Mouse (Mus musculus): ENCODE measurements at regions not wholly inside any gene's neighbourhood (a gene's known extent, or its start where the extent isn't known, plus 50 kb on each side); places are given as distances from the start of the nearest gene placed in this dataset.

DNA sequence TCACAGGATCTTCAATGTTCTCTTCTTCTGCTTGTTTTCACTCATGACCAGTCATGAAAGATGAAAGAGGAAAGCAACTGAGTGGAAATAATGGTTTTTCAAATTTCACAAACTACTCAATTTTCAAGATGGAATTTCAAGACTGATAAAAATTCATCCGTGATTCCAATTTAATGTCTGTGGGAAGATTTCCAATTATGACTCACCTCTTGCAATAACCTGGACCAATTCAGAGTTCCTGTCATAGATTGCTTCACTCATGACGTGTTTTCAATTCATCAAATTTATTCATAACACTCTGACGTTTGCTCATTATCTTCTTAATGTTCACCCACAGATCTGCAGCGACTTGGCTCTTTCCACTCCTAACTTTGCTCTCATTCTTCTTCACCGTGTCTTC is 829.2 kb upstream of the Mdga2 start:
- no peak overlapping the region for H3K27ac ChIP-seq (replicated peaks; ENCODE audit: low read depth, low read length)
- 87% methylated on average over 5 of the region's 5 CpGs for WGBS

GRCm38 (mm10) chr12:68045686-68046085 is 823.3 kb upstream of the Mdga2 start:
- Histone ChIP-seq H3K27ac (replicated peaks; ENCODE audit: low read depth, low read length) (no peak overlapping the region), H3K4me3 (replicated peaks; ENCODE audit: low read length) (no peak overlapping the region), H3K4me2 (replicated peaks; ENCODE audit: low read depth, low read length, severe bottlenecking) (no peak overlapping the region), H3K9me3 (ENCODE audit: control insufficient read depth, low read length) (no peaks in the 10 kb centered on the region), H3K9ac (ENCODE audit: low read depth, low read length, severe bottlenecking) (no peak overlapping the region), H3K27me3 (ENCODE audit: control insufficient read depth, insufficient read depth, low read length) (no peaks in the 10 kb centered on the region), H3K36me3 (ENCODE audit: control insufficient read depth, insufficient read depth, low read length) (no peaks in the 10 kb centered on the region), H3K4me1 (ENCODE audit: control insufficient read depth, insufficient read depth, low read length) (no peaks in the 10 kb centered on the region)
- DNase-seq (ENCODE audit: low spot score) (peak; percentile 9), ATAC-seq (ENCODE audit: low FRiP score, low read depth) (no peak)
- 75% methylated on average over 2 of the region's 2 CpGs for WGBS
- no peak for TF ChIP-seq POLR2A (IDR thresholded peaks at IDR 0.05; ENCODE audit: borderline replicate concordance, extremely low read depth, insufficient read depth, insufficient read length)

More for the DNA sequence above, 829.2 kb upstream of the Mdga2 start:
- H3K9me3 ChIP-seq (ENCODE audit: control insufficient read depth, low read length), result no peaks in the 10 kb centered on the region
- DNase-seq (ENCODE audit: low spot score), result no peak
- no peaks in the 10 kb centered on the region for H3K36me3 ChIP-seq (ENCODE audit: control insufficient read depth, insufficient read depth, low read length)
- H3K4me1 ChIP-seq (ENCODE audit: control insufficient read depth, insufficient read depth, low read length), result no peaks in the 10 kb centered on the region
- no peak for ATAC-seq (ENCODE audit: low FRiP score, low read depth)
- no peak overlapping the region for H3K9ac ChIP-seq (ENCODE audit: low read depth, low read length, severe bottlenecking)
- no peaks in the 10 kb centered on the region for H3K27me3 ChIP-seq (ENCODE audit: control insufficient read depth, insufficient read depth, low read length)
- H3K4me2 ChIP-seq (replicated peaks; ENCODE audit: low read depth, low read length, severe bottlenecking), result no peak overlapping the region
- TF ChIP-seq POLR2A (IDR thresholded peaks at IDR 0.05; ENCODE audit: borderline replicate concordance, extremely low read depth, insufficient read depth, insufficient read length), result no peak
- no peak overlapping the region for H3K4me3 ChIP-seq (replicated peaks; ENCODE audit: low read length)
